Mouse (Mus musculus) forebrain, embryonic 11.5 days (tissue): Measurements from ENCODE around the gene Ncor2. TPM values are rescaled to one million over a fixed set of nuclear protein-coding genes. Genes with fewer than 3 reads are reported as not detected.

Experiments used
- ATAC-seq: fragments of 200-750 bp; cut with Nextera tagmentation; replicated peaks from 2 replicates; pipeline ENCODE4 v1.8.0; 2017; ENCODE audit warnings: moderate TSS enrichment; ENCODE audit not compliant: low FRiP score
- DNase-seq: peaks from one replicate; pipeline ENCODE4 v3.0.0-alpha.2; 2017; ENCODE audit warnings: low spot score
- H3K27ac ChIP-seq: fragments of 300-500 bp; sonication (generic); 2 replicates; pipeline ENCODE4 v1.5.1; 2014; ENCODE audit warnings: low read depth, low read length
- H3K27me3 ChIP-seq: fragments of 300-500 bp; sonication (generic); 2 replicates; pipeline ENCODE4 v1.6.1; 2014; ENCODE audit warnings: mild to moderate bottlenecking, low read length, mixed read lengths; ENCODE audit not compliant: control insufficient read depth, insufficient read depth
- H3K36me3 ChIP-seq: fragments of 300-500 bp; sonication (generic); 2 replicates; pipeline ENCODE4 v1.6.1; 2014; ENCODE audit warnings: mild to moderate bottlenecking, low read length, moderate library complexity, mixed read lengths; ENCODE audit not compliant: control insufficient read depth, insufficient read depth
- H3K4me1 ChIP-seq: fragments of 300-500 bp; sonication (generic); replicated peaks from 2 replicates; pipeline ENCODE4 v1.6.1; 2014; ENCODE audit warnings: low read length, mixed read lengths; ENCODE audit not compliant: control insufficient read depth, insufficient read depth
- H3K4me2 ChIP-seq: fragments of 300-500 bp; sonication (generic); 2 replicates; pipeline ENCODE4 v1.6.1; 2014; ENCODE audit warnings: low read depth, mild to moderate bottlenecking, low read length, moderate library complexity, mixed read lengths; ENCODE audit not compliant: severe bottlenecking
- H3K4me3 ChIP-seq: fragments of 300-500 bp; sonication (generic); 2 replicates; pipeline ENCODE4 v1.5.1; 2014; ENCODE audit warnings: low read depth, low read length
- H3K9ac ChIP-seq: fragments of 300-500 bp; sonication (generic); 2 replicates; pipeline ENCODE4 v1.6.1; 2014; ENCODE audit warnings: low read length
- H3K9me3 ChIP-seq: fragments of 300-500 bp; sonication (generic); 2 replicates; pipeline ENCODE4 v1.6.1; 2016; ENCODE audit warnings: low read length, mixed read lengths; ENCODE audit not compliant: control insufficient read depth
- WGBS: fragments of 180-500 bp; shearing (Covaris S2); extraction: QIAGEN DNeasy Blood & Tissue Kit; methylation state at CpG from one replicate; pipeline ENCODE4 v1.1.7; 2014; 5-methylcytosine and 5-hydroxymethylcytosine counted together
- polyA plus RNA-seq: library from polyadenylated mRNA; unstranded; fragments of >200 nt; fragmentation: Nextera tagmentation; extraction: Ambion mirVana; gene quantifications from 2 replicates; pipeline ENCODE4 v1.2.1, GENCODE M21; 2014

Ncor2 gene
- polyA plus RNA-seq, 1 experiment from 2014 or later: 27.3 TPM

GRCm38 (mm10) chr5:125074571-125075171 lies 104.3 kb downstream of the Ncor2 start:
- Histone ChIP-seq H3K9me3 (no peaks in the 10 kb centered on the region), H3K4me3 (no peak overlapping the region), H3K36me3 (peaks cover 2% of the 10 kb centered on the region; the same call in 1 of the 2 replicates), H3K4me2 (no peak overlapping the region), H3K4me1 (no peaks in the 10 kb centered on the region), H3K9ac (no peak overlapping the region), H3K27ac (no peak overlapping the region), H3K27me3 (no peaks in the 10 kb centered on the region)
- no peak for ATAC-seq
- no peak for DNase-seq
- 82% methylated on average over 10 of the region's 10 CpGs for WGBS

- Histone ChIP-seq H3K9me3 (no peaks in the 10 kb centered on the region), H3K27ac (no peak overlapping the region), H3K9ac (no peak overlapping the region), H3K4me2 (no peak overlapping the region), H3K27me3 (no peaks in the 10 kb centered on the region), H3K4me1 (no peaks in the 10 kb centered on the region), H3K4me3 (no peak overlapping the region), H3K36me3 (peaks cover 2% of the 10 kb centered on the region; the same call in 1 of the 2 replicates)
- WGBS: 92% methylated on average over 8 of the region's 8 CpGs
- no peak for ATAC-seq
- DNase-seq: no peak
Observed at GRCm38 (mm10) chr5:125073896-125074295, 105.1 kb downstream of the Ncor2 start.

- Histone ChIP-seq H3K9ac (no peak overlapping the region), H3K27me3 (no peaks in the 10 kb centered on the region), H3K4me3 (no peak overlapping the region), H3K4me1 (no peaks in the 10 kb centered on the region), H3K36me3 (peaks cover 2% of the 10 kb centered on the region; the same call in 1 of the 2 replicates), H3K4me2 (no peak overlapping the region), H3K9me3 (no peaks in the 10 kb centered on the region), H3K27ac (no peak overlapping the region)
- ATAC-seq: no peak
- 93% methylated on average over 4 of the region's 4 CpGs for WGBS
- no peak for DNase-seq
Observed at GRCm38 (mm10) chr5:125073335-125073734, 105.7 kb downstream of the Ncor2 start.

GRCm38 (mm10) chr5:125072425-125072824 lies 106.6 kb downstream of the Ncor2 start:
- H3K4me2 ChIP-seq: no peak overlapping the region
- H3K4me3 ChIP-seq: no peak overlapping the region
- DNase-seq (no peak), ATAC-seq (no peak)
- 93% methylated on average over 7 of the region's 7 CpGs for WGBS
- H3K27me3 ChIP-seq: no peaks in the 10 kb centered on the region
- H3K9ac ChIP-seq: no peak overlapping the region
- no peak overlapping the region for H3K27ac ChIP-seq
- H3K9me3 ChIP-seq: no peaks in the 10 kb centered on the region
- H3K36me3 ChIP-seq: peaks cover 2% of the 10 kb centered on the region; the same call in 1 of the 2 replicates
- H3K4me1 ChIP-seq: no peaks in the 10 kb centered on the region

GRCm38 (mm10) chr5:125071919-125072318 lies 107.1 kb downstream of the Ncor2 start:
- Histone ChIP-seq H3K27me3 (no peaks in the 10 kb centered on the region), H3K4me2 (no peak overlapping the region), H3K9me3 (no peaks in the 10 kb centered on the region), H3K9ac (no peak overlapping the region), H3K4me3 (no peak overlapping the region), H3K36me3 (peaks cover 2% of the 10 kb centered on the region; the same call in 1 of the 2 replicates), H3K27ac (no peak overlapping the region), H3K4me1 (no peaks in the 10 kb centered on the region)
- no peak for DNase-seq
- ATAC-seq: no peak
- 84% methylated on average over 4 of the region's 4 CpGs for WGBS

- H3K27ac ChIP-seq: no peak overlapping the region
- H3K9me3 ChIP-seq: no peaks in the 10 kb centered on the region
- H3K4me2 ChIP-seq: no peak overlapping the region
- no peaks in the 10 kb centered on the region; the same call in 1 of the 2 replicates for H3K36me3 ChIP-seq
- DNase-seq (no peak), ATAC-seq (no peak)
- H3K4me3 ChIP-seq: no peak overlapping the region
- 76% methylated on average over 2 of the region's 2 CpGs for WGBS
- H3K4me1 ChIP-seq: no peaks in the 10 kb centered on the region
- no peaks in the 10 kb centered on the region for H3K27me3 ChIP-seq
- H3K9ac ChIP-seq: no peak overlapping the region
Observed at GRCm38 (mm10) chr5:125070399-125070798, 108.6 kb downstream of the Ncor2 start.

- no peak overlapping the region for H3K27ac ChIP-seq
Observed at GRCm38 (mm10) chr5:125069916-125070315, 109.1 kb downstream of the Ncor2 start.

GRCm38 (mm10) chr5:125069426-125069825 lies 109.6 kb downstream of the Ncor2 start:
- Histone ChIP-seq H3K4me1 (no peaks in the 10 kb centered on the region), H3K27ac (no peak overlapping the region), H3K4me2 (no peak overlapping the region), H3K27me3 (no peaks in the 10 kb centered on the region), H3K36me3 (no peaks in the 10 kb centered on the region; the same call in 1 of the 2 replicates), H3K9me3 (no peaks in the 10 kb centered on the region), H3K4me3 (no peak overlapping the region), H3K9ac (no peak overlapping the region)
- ATAC-seq (no peak), DNase-seq (no peak)
- 62% methylated on average over 5 of the region's 5 CpGs for WGBS

More at GRCm38 (mm10) chr5:125069916-125070315, 109.1 kb downstream of the Ncor2 start:
- DNase-seq: no peak
- H3K9me3 ChIP-seq: no peaks in the 10 kb centered on the region
- 84% methylated on average over 5 of the region's 5 CpGs for WGBS
- H3K4me1 ChIP-seq: no peaks in the 10 kb centered on the region
- H3K27me3 ChIP-seq: no peaks in the 10 kb centered on the region
- H3K4me2 ChIP-seq: no peak overlapping the region
- no peak for ATAC-seq
- H3K9ac ChIP-seq: no peak overlapping the region
- no peak overlapping the region for H3K4me3 ChIP-seq
- no peaks in the 10 kb centered on the region; the same call in 1 of the 2 replicates for H3K36me3 ChIP-seq

GRCm38 (mm10) chr5:125068371-125068951 lies 110.6 kb downstream of the Ncor2 start:
- H3K27me3 ChIP-seq: no peaks in the 10 kb centered on the region
- no peak for DNase-seq
- ATAC-seq: no peak
- H3K4me1 ChIP-seq: no peaks in the 10 kb centered on the region
- H3K4me3 ChIP-seq: no peak overlapping the region
- 85% methylated on average over 16 of the region's 16 CpGs for WGBS
- no peak overlapping the region for H3K9ac ChIP-seq
- H3K36me3 ChIP-seq: no peaks in the 10 kb centered on the region; the same call in 1 of the 2 replicates
- no peak overlapping the region for H3K27ac ChIP-seq
- H3K9me3 ChIP-seq: no peaks in the 10 kb centered on the region
- no peak overlapping the region for H3K4me2 ChIP-seq
